Mouse (Mus musculus) heart, adult 2 months (tissue): Measurements from ENCODE around the gene Hist1h3b. TPM values are rescaled to one million over a fixed set of nuclear protein-coding genes. Genes with fewer than 3 reads are reported as not detected.
A peak's percentile ranks its signal among the peaks of the same experiment; 100 is the strongest.

ENCODE experiments used
- DNase-seq, 2 experiments: peaks; one replicate each; pipeline ENCODE4 v3.0.0; 2021
- H3K27ac ChIP-seq: fragments of 200-600 bp; 2 replicates; pipeline ENCODE4 v1.8.1; 2022
- H3K27me3 ChIP-seq: fragments of 200-500 bp; 2 replicates; pipeline ENCODE4 v1.6.1; 2012; ENCODE audit warnings: mild to moderate bottlenecking, low read length, inconsistent platforms, mixed read lengths; ENCODE audit not compliant: control insufficient read depth, insufficient read depth
- H3K36me3 ChIP-seq: fragments of 200-500 bp; 2 replicates; pipeline ENCODE4 v1.6.1; 2012; ENCODE audit warnings: low read length, inconsistent platforms; ENCODE audit not compliant: control insufficient read depth, insufficient read depth
- H3K4me1 ChIP-seq: fragments of 200-500 bp; 2 replicates; pipeline ENCODE4 v1.6.1; 2011; ENCODE audit warnings: low read length; ENCODE audit not compliant: control insufficient read depth, insufficient read depth
- H3K4me3 ChIP-seq: fragments of 200-600 bp; 2 replicates; pipeline ENCODE4 v1.8.1; 2022
- H3K79me2 ChIP-seq: fragments of 200-500 bp; replicated peaks from 2 replicates; pipeline ENCODE4 v1.6.1; 2012; ENCODE audit warnings: mild to moderate bottlenecking, inconsistent platforms, low read length, moderate library complexity, mixed read lengths; ENCODE audit not compliant: control insufficient read depth, insufficient read depth
- H3K9ac ChIP-seq: fragments of 200-500 bp; 2 replicates; pipeline ENCODE4 v1.6.1; 2012; ENCODE audit warnings: low read depth, mild to moderate bottlenecking, control low read depth, inconsistent platforms, low read length, mixed read lengths
- CTCF ChIP-seq: fragments of 200-600 bp; IDR thresholded peaks from 2 replicates; pipeline ENCODE4 v1.8.1; 2022; ENCODE audit warnings: antibody characterized with exemption, mild to moderate bottlenecking, moderate library complexity
- EP300 ChIP-seq: fragments of 200-500 bp; IDR thresholded peaks from 2 replicates; pipeline ENCODE4 v1.6.1; 2011; ENCODE audit warnings: low read depth, low read length, control low read depth; ENCODE audit not compliant: insufficient read depth
- POLR2A ChIP-seq: fragments of 200-500 bp; IDR thresholded peaks from 2 replicates; pipeline ENCODE4 v1.6.1; 2011; ENCODE audit warnings: mild to moderate bottlenecking, low read depth, low read length, control low read depth; ENCODE audit not compliant: insufficient read depth
- WGBS: fragments of 180-500 bp; shearing (Covaris S2); methylation state at CpG from one replicate; pipeline ENCODE4 v1.1.7; 2018; 5-methylcytosine and 5-hydroxymethylcytosine counted together
- intact Hi-C: fragments of 180-260 bp; cut with DNase I; formaldehyde crosslinking; loops from one replicate; pipeline ENCODE4 v1.15.1; 2025
- polyA plus RNA-seq: library from polyadenylated mRNA; depleted of rRNA; stranded (reverse); fragments of >200 nt; gene quantifications from 2 replicates; pipeline ENCODE4 v1.2.3, GENCODE M21; 2012
- total RNA-seq, 2 experiments: library from RNA; stranded (reverse); gene quantifications; 2 replicates each; pipeline ENCODE4 v1.2.3; 2021

Hist1h3b gene
- total and polyA plus RNA-seq, 3 experiments: 1.7 to 8.0 (median 6.4) TPM

DNA sequence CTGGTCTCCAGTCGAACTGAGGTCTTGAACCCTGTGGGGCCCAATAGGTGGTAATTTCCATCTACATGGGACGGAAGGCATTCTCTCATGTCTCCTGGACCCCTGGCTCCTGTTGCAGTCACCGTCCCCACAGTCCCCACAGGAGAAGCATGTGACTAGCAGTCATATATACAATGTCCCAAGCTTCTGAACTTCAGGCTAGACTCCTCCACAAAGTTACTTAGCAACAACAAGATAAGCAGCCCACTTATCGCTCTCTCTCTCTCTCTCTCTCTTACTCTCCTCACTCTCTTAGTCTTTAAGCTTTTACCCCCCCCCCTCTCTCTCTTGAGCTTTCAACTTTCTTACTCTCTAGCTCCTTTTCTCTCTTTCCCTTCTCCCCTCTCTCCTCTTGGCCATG, 27.8 kb upstream of the Hist1h3b start:
- H3K79me2 ChIP-seq: no peaks in the 10 kb centered on the region
- no peak for DNase-seq
- peaks cover 2% of the 10 kb centered on the region; the same call in 1 of the 2 replicates for H3K4me1 ChIP-seq
- H3K4me3 ChIP-seq: no peak overlapping the region
- H3K27me3 ChIP-seq: no peaks in the 10 kb centered on the region
- no peak overlapping the region for H3K9ac ChIP-seq
- intact Hi-C loops: no loop called here
- 75% methylated on average over 4 of the region's 4 CpGs for WGBS
- H3K36me3 ChIP-seq: no peaks in the 10 kb centered on the region
- no peak for TF ChIP-seq EP300
- TF ChIP-seq CTCF: no peak
- TF ChIP-seq POLR2A: no peak
- H3K27ac ChIP-seq: no peak overlapping the region

- H3K27ac ChIP-seq: no peak overlapping the region
Measured at GRCm38 (mm10) chr13:23725213-23725612, 26.9 kb upstream of the Hist1h3b start.

GRCm38 (mm10) chr13:23728472-23729191, 23.4 kb upstream of the Hist1h3b start:
- Histone ChIP-seq H3K79me2 (no peaks in the 10 kb centered on the region), H3K9ac (no peak overlapping the region), H3K4me1 (peaks cover 5% of the 10 kb centered on the region), H3K27ac (peak overlapping the region; percentile 20; the same call in 1 of the 2 replicates), H3K36me3 (no peaks in the 10 kb centered on the region), H3K27me3 (no peaks in the 10 kb centered on the region), H3K4me3 (no peak overlapping the region)
- no peak for DNase-seq
- no peak for TF ChIP-seq EP300
- no peak for TF ChIP-seq POLR2A
- TF ChIP-seq CTCF: no peak
- intact Hi-C loops: no loop called here
- 57% methylated on average over 18 of the region's 18 CpGs for WGBS

More at GRCm38 (mm10) chr13:23725213-23725612, 26.9 kb upstream of the Hist1h3b start:
- no peak overlapping the region for H3K4me3 ChIP-seq
- H3K79me2 ChIP-seq: no peaks in the 10 kb centered on the region
- no peak for TF ChIP-seq EP300
- TF ChIP-seq CTCF: no peak
- TF ChIP-seq POLR2A: no peak
- no peak for DNase-seq
- whole genome bisulfite sequencing: 90% methylated on average over 1 of the region's 1 CpGs
- H3K27me3 ChIP-seq: no peaks in the 10 kb centered on the region
- intact Hi-C loops: no loop called here
- no peaks in the 10 kb centered on the region for H3K36me3 ChIP-seq
- H3K4me1 ChIP-seq: peaks cover 4% of the 10 kb centered on the region; the same call in 1 of the 2 replicates
- no peak overlapping the region for H3K9ac ChIP-seq

DNA sequence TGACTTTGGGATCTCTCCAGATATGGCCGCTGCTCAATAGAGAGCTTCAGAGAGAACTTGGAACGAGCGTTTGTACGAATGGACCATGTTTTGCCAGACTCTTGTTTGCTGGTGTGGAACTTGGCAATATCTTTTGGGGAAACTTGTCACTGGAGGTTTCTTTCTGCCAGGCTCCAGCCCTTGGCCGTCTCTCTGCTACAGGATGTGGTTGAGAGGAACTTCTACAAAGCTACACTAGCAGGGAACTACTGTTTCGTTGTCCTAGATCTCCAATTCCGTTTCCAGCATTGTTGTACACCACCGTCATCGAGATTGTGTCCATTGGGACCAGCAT, 22.9 kb upstream of the Hist1h3b start:
- Histone ChIP-seq H3K27me3 (no peaks in the 10 kb centered on the region), H3K79me2 (no peaks in the 10 kb centered on the region), H3K9ac (no peak overlapping the region), H3K27ac (peak overlapping the region; percentile 20; the same call in 1 of the 2 replicates), H3K36me3 (no peaks in the 10 kb centered on the region), H3K4me1 (peaks cover 5% of the 10 kb centered on the region), H3K4me3 (no peak overlapping the region)
- intact Hi-C loops: no loop called here
- WGBS: 72% methylated on average over 9 of the region's 9 CpGs
- TF ChIP-seq EP300 (no peak), POLR2A (no peak), CTCF (no peak)
- peak in 1 of 2 experiments; percentile 58 for DNase-seq

DNA sequence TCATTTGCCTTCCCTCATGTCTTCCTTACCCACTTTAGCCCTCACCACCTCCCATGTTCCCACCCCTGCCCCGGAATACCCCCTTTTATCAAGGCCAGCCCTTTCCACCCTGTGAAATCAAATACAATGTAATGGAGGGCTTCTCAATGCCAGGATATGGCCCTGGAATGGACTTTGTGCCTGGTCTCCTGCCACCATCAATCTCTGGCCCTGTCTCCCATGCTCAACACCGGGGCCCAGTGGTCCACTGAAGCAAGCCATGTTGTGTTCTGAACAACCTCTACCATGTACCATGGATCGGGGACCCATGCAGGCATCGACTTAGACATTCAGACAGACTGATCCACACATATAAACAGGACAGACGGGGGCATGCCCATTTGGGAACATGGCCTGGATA, 22.4 kb upstream of the Hist1h3b start:
- Histone ChIP-seq H3K4me3 (no peak overlapping the region), H3K36me3 (no peaks in the 10 kb centered on the region), H3K9ac (no peak overlapping the region), H3K79me2 (no peaks in the 10 kb centered on the region), H3K27me3 (no peaks in the 10 kb centered on the region), H3K27ac (no peak overlapping the region; the same call in 1 of the 2 replicates), H3K4me1 (peaks cover 5% of the 10 kb centered on the region)
- 93% methylated on average over 5 of the region's 5 CpGs for WGBS
- TF ChIP-seq CTCF (no peak), POLR2A (no peak), EP300 (no peak)
- DNase-seq: no peak
- intact Hi-C loops: loop anchor here (10.0 kb wide), 1 partner anchor 1975 kb away; the partner anchor contains the start of genes Hist1h2ak, Hist1h2bn and Hist1h4k

DNA sequence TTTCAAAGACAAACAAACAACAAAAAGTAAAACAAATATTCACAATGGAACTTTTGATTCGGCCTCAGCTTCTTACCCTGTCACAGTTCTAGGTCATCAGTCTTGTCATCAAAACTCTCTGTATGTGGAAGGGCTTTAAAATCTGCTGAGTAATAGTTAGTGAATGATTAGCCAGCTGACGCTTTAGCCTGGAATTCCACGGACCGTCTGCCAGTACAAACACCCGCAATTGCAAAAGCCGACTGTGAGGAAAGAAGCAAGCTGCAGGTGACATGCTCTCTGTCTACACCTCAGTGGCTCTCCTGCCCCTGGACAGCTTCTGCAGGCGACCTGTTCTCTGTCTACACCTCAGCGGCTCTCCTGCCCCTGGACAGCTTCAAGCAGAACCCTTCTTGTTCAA, 21.6 kb upstream of the Hist1h3b start:
- intact Hi-C loops: loop anchor here (10.0 kb wide), 1 partner anchor 1976 kb away; the partner anchor contains the start of genes Hist1h2ak, Hist1h2bn and Hist1h4k
- H3K4me3 ChIP-seq: no peak overlapping the region
- no peaks in the 10 kb centered on the region for H3K79me2 ChIP-seq
- peak overlapping the region; percentile 43 for H3K27ac ChIP-seq
- H3K36me3 ChIP-seq: no peaks in the 10 kb centered on the region
- peaks cover 5% of the 10 kb centered on the region for H3K4me1 ChIP-seq
- 23% methylated on average over 8 of the region's 8 CpGs for WGBS
- no peaks in the 10 kb centered on the region for H3K27me3 ChIP-seq
- TF ChIP-seq POLR2A: no peak
- TF ChIP-seq EP300: no peak
- no peak for TF ChIP-seq CTCF
- DNase-seq: peak in 1 of 2 experiments; percentile 36
- no peak overlapping the region for H3K9ac ChIP-seq
